Mouse (Mus musculus) embryonic facial prominence, embryonic 11.5 days (tissue): ENCODE results near the gene Olfr136. TPM values are rescaled to one million over a fixed set of nuclear protein-coding genes. Genes with fewer than 3 reads are reported as not detected.

Experiments
- ATAC-seq: fragments of 200-750 bp; cut with Nextera tagmentation; replicated peaks from 2 replicates; pipeline ENCODE4 v1.8.0; 2017; ENCODE audit warnings: low read depth; ENCODE audit not compliant: insufficient number of reproducible peaks, low FRiP score, low TSS enrichment
- DNase-seq: peaks from one replicate; pipeline ENCODE4 v3.0.0-alpha.2; 2015; ENCODE audit warnings: low spot score
- H3K27ac ChIP-seq: fragments of 300-500 bp; sonication (generic); replicated peaks from 2 replicates; pipeline ENCODE4 v1.5.1; 2014; ENCODE audit warnings: mild to moderate bottlenecking, low read depth, low read length, control low read depth
- H3K27me3 ChIP-seq: fragments of 300-500 bp; sonication (generic); 2 replicates; pipeline ENCODE4 v1.6.1; 2014; ENCODE audit warnings: mild to moderate bottlenecking, low read length, moderate library complexity, mixed read lengths; ENCODE audit not compliant: control insufficient read depth, insufficient read depth
- H3K36me3 ChIP-seq: fragments of 300-500 bp; sonication (generic); replicated peaks from 2 replicates; pipeline ENCODE4 v1.6.1; 2014; ENCODE audit warnings: low read depth, mild to moderate bottlenecking, low read length, moderate library complexity, mixed read lengths; ENCODE audit not compliant: control insufficient read depth, insufficient read depth
- H3K4me1 ChIP-seq: fragments of 300-500 bp; sonication (generic); 2 replicates; pipeline ENCODE4 v1.6.1; 2014; ENCODE audit warnings: low read length, mixed read lengths; ENCODE audit not compliant: control insufficient read depth, insufficient read depth
- H3K4me2 ChIP-seq: fragments of 300-500 bp; sonication (generic); 2 replicates; pipeline ENCODE4 v1.6.1; 2014; ENCODE audit warnings: low read depth, mild to moderate bottlenecking, control low read depth, low read length, moderate library complexity
- H3K4me3 ChIP-seq: fragments of 300-500 bp; sonication (generic); 2 replicates; pipeline ENCODE4 v1.5.1; 2014; ENCODE audit warnings: low read depth, low read length, control low read depth
- H3K9ac ChIP-seq: fragments of 300-500 bp; sonication (generic); replicated peaks from 2 replicates; pipeline ENCODE4 v1.6.1; 2014; ENCODE audit warnings: mild to moderate bottlenecking, control low read depth, low read length
- H3K9me3 ChIP-seq: fragments of 300-500 bp; sonication (generic); replicated peaks from 2 replicates; pipeline ENCODE4 v1.6.1; 2016; ENCODE audit warnings: mild to moderate bottlenecking, low read length, inconsistent platforms, mixed read lengths; ENCODE audit not compliant: control insufficient read depth
- polyA plus RNA-seq: library from polyadenylated mRNA; unstranded; fragments of >200 nt; fragmentation: Nextera tagmentation; extraction: Ambion mirVana; gene quantifications from 2 replicates; pipeline ENCODE4 v1.2.1, GENCODE M21; 2014

The Olfr136 gene
- polyA plus RNA-seq, result not detected in 2 replicates

DNA sequence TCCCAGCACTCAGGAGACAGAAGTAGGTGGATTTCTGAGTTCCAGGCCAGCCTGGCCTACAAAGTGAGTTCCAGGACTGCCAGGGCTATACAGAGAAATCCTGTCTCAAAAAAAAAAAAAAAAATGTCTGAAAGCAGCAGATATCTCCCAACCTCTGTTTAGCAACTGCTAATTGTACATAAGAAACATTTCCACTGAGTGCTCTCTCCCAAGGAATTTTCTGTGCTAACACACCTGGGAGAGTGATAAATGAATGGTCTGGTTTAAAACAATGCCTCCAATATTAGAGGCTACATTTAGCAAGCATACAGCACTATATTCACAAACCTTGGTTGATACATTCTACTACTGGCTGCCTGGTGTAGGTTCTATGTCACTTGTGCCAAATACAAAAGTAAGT lies at the start of gene Olfr136:
Gene Olfr136, plus strand, starts transcription at position 301 of the 400 bp plus-strand sequence.
- H3K27ac ChIP-seq, result no peak within 1 kb of the TSS
- no peak within 1 kb of the TSS for H3K4me3 ChIP-seq
- H3K36me3 ChIP-seq, result no peaks in the 10 kb centered on the region
- H3K4me2 ChIP-seq, result no peak within 1 kb of the TSS
- no peaks in the 10 kb centered on the region for H3K4me1 ChIP-seq
- DNase-seq (no peak), ATAC-seq (no peak)
- H3K9ac ChIP-seq, result no peak within 1 kb of the TSS
- H3K9me3 ChIP-seq, result no peaks in the 10 kb centered on the region
- no peaks in the 10 kb centered on the region for H3K27me3 ChIP-seq

DNA sequence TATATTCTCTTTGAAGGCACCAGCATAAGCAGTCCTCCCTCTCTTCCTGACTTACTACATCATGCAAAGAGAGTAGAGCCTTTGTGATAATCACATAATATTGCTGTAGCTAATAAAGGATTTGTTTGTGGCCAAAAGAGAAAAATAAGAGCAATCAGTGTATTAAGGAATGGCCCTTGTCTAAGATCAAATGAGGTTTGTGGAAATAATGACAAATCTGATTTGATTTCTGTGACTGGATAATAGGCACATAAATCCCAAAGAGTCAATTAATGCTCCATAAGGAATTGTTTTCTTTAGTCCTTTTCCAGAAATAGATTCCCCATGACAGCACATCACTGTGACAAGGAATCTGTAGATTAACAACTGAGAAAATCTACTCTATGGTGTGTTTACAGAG lies 22.2 kb upstream of the Olfr136 start, which contains the start of gene Olfr137:
Gene Olfr137, minus strand, starts transcription at position 101 of the 400 bp plus-strand sequence.
- H3K36me3 ChIP-seq, result no peaks in the 10 kb centered on the region
- ATAC-seq, result no peak
- no peaks in the 10 kb centered on the region for H3K27me3 ChIP-seq
- no peak within 1 kb of the TSS for H3K9ac ChIP-seq
- no peak within 1 kb of the TSS for H3K27ac ChIP-seq
- DNase-seq, result no peak
- no peak within 1 kb of the TSS for H3K4me3 ChIP-seq
- H3K4me2 ChIP-seq, result no peak within 1 kb of the TSS
- H3K4me1 ChIP-seq, result no peaks in the 10 kb centered on the region
- H3K9me3 ChIP-seq, result no peaks in the 10 kb centered on the region

Other genes starting within 250 kb of the Olfr136 start
- not detected in 2 replicates for gene Olfr131, start 241.1 kb upstream of the Olfr136 start, polyA plus RNA-seq
- not detected in 2 replicates for gene Olfr132, start 195.3 kb upstream of the Olfr136 start, polyA plus RNA-seq
- gene Olfr133, start 184.6 kb upstream of the Olfr136 start, polyA plus RNA-seq, result not detected in 2 replicates
- not detected in 2 replicates for gene Olfr134, start 158.4 kb upstream of the Olfr136 start, polyA plus RNA-seq
- not detected in 2 replicates for gene Olfr135, start 125.5 kb upstream of the Olfr136 start, polyA plus RNA-seq
- not detected in 2 replicates for gene Olfr138, start 68.8 kb upstream of the Olfr136 start, polyA plus RNA-seq
- not detected in 2 replicates for gene Olfr137, start 22.3 kb upstream of the Olfr136 start, polyA plus RNA-seq
- not detected in 2 replicates for gene Esp36, start 90.4 kb downstream of the Olfr136 start, polyA plus RNA-seq
- gene Esp34, start 224.4 kb downstream of the Olfr136 start, polyA plus RNA-seq, result not detected in 2 replicates